Mouse (Mus musculus): ENCODE data around the gene Mrps30. TPM values are rescaled to one million over a fixed set of nuclear protein-coding genes. Genes with fewer than 3 reads are reported as not detected.
"Not testable (repeated sequence)": the region's sequence is repeated elsewhere in the genome, so short reads cannot be mapped to it uniquely, and the experiment has no call there.

Mrps30 gene
- polyA plus RNA-seq (2012), result 0.83 and 1.1 TPM in 2 replicates

GRCm38 (mm10) chr13:118386511-118387447, at the start of gene Mrps30, which contains the start of gene B430218F22Rik:
TSS of gene Mrps30 (minus strand) at chr13:118387252.
TSS of gene B430218F22Rik (plus strand) at chr13:118386630.
- H3K27me3 ChIP-seq (ENCODE audit: control insufficient read depth), result no peaks in the 10 kb centered on the region
- H3K9me3 ChIP-seq (ENCODE audit: control insufficient read depth, low read length), result no peaks in the 10 kb centered on the region
- TF ChIP-seq TAL1 (IDR thresholded peaks at IDR 0.05; ENCODE audit: low read length) (no peak), GATA1 (IDR thresholded peaks at IDR 0.05; ENCODE audit: low read length) (no peak)
- peak within 1 kb of the TSS; percentile 95 for H3K4me3 ChIP-seq (replicated peaks)
- peaks cover 29% of the 10 kb centered on the region for H3K36me3 ChIP-seq (ENCODE audit: control insufficient read depth)
- H3K4me1 ChIP-seq (ENCODE audit: control insufficient read depth), result peaks cover 13% of the 10 kb centered on the region

GRCm38 (mm10) chr13:118420847-118421246, 33.8 kb upstream of the Mrps30 start:
- Histone ChIP-seq H3K4me3 (replicated peaks) (no peak overlapping the region), H3K36me3 (ENCODE audit: control insufficient read depth) (no peaks in the 10 kb centered on the region), H3K4me1 (ENCODE audit: control insufficient read depth) (no peaks in the 10 kb centered on the region)

GRCm38 (mm10) chr13:118420408-118420807, 33.4 kb upstream of the Mrps30 start:
- no peak overlapping the region for H3K4me3 ChIP-seq (replicated peaks)
- H3K36me3 ChIP-seq (ENCODE audit: control insufficient read depth), result no peaks in the 10 kb centered on the region
- no peak for TF ChIP-seq TAL1 (IDR thresholded peaks at IDR 0.05; ENCODE audit: low read length)
- TF ChIP-seq GATA1 (IDR thresholded peaks at IDR 0.05; ENCODE audit: low read length), result no peak
- H3K4me1 ChIP-seq (ENCODE audit: control insufficient read depth), result no peaks in the 10 kb centered on the region
- H3K27me3 ChIP-seq (ENCODE audit: control insufficient read depth), result no peaks in the 10 kb centered on the region
- no peaks in the 10 kb centered on the region for H3K9me3 ChIP-seq (ENCODE audit: control insufficient read depth, low read length)

More at GRCm38 (mm10) chr13:118420847-118421246, 33.8 kb upstream of the Mrps30 start:
- no peaks in the 10 kb centered on the region for H3K27me3 ChIP-seq (ENCODE audit: control insufficient read depth)
- H3K9me3 ChIP-seq (ENCODE audit: control insufficient read depth, low read length), result no peaks in the 10 kb centered on the region
- no peak for TF ChIP-seq GATA1 (IDR thresholded peaks at IDR 0.05; ENCODE audit: low read length)
- no peak for TF ChIP-seq TAL1 (IDR thresholded peaks at IDR 0.05; ENCODE audit: low read length)

- Histone ChIP-seq H3K27me3 (ENCODE audit: control insufficient read depth) (no peaks in the 10 kb centered on the region), H3K36me3 (ENCODE audit: control insufficient read depth) (no peaks in the 10 kb centered on the region), H3K4me3 (replicated peaks) (no peak overlapping the region), H3K4me1 (ENCODE audit: control insufficient read depth) (no peaks in the 10 kb centered on the region), H3K9me3 (ENCODE audit: control insufficient read depth, low read length) (no peaks in the 10 kb centered on the region)
- TF ChIP-seq GATA1 (IDR thresholded peaks at IDR 0.05; ENCODE audit: low read length), result no peak
- TF ChIP-seq TAL1 (IDR thresholded peaks at IDR 0.05; ENCODE audit: low read length), result no peak
Observed at GRCm38 (mm10) chr13:118418163-118418562, 31.1 kb upstream of the Mrps30 start.

GRCm38 (mm10) chr13:118411297-118411992, 24.4 kb upstream of the Mrps30 start:
- no peaks in the 10 kb centered on the region for H3K36me3 ChIP-seq (ENCODE audit: control insufficient read depth)
- H3K9me3 ChIP-seq (ENCODE audit: control insufficient read depth, low read length), result no peaks in the 10 kb centered on the region
- no peaks in the 10 kb centered on the region for H3K27me3 ChIP-seq (ENCODE audit: control insufficient read depth)
- no peak overlapping the region for H3K4me3 ChIP-seq (replicated peaks)
- TF ChIP-seq TAL1 (IDR thresholded peaks at IDR 0.05; ENCODE audit: low read length) (no peak), GATA1 (IDR thresholded peaks at IDR 0.05; ENCODE audit: low read length) (no peak)
- H3K4me1 ChIP-seq (ENCODE audit: control insufficient read depth), result no peaks in the 10 kb centered on the region

- Histone ChIP-seq H3K4me1 (ENCODE audit: control insufficient read depth) (no peaks in the 10 kb centered on the region), H3K27me3 (ENCODE audit: control insufficient read depth) (no peaks in the 10 kb centered on the region), H3K4me3 (replicated peaks) (no peak overlapping the region), H3K36me3 (ENCODE audit: control insufficient read depth) (no peaks in the 10 kb centered on the region), H3K9me3 (ENCODE audit: control insufficient read depth, low read length) (no peaks in the 10 kb centered on the region)
- TF ChIP-seq TAL1 (IDR thresholded peaks at IDR 0.05; ENCODE audit: low read length) (no peak), GATA1 (IDR thresholded peaks at IDR 0.05; ENCODE audit: low read length) (no peak)
Observed at GRCm38 (mm10) chr13:118403544-118403943, 16.5 kb upstream of the Mrps30 start.

GRCm38 (mm10) chr13:118400340-118400739, 13.3 kb upstream of the Mrps30 start:
- TF ChIP-seq GATA1 (IDR thresholded peaks at IDR 0.05; ENCODE audit: low read length), result no peak
- no peak for TF ChIP-seq TAL1 (IDR thresholded peaks at IDR 0.05; ENCODE audit: low read length)

GRCm38 (mm10) chr13:118395803-118396202, 8.8 kb upstream of the Mrps30 start:
- Histone ChIP-seq H3K9me3 (ENCODE audit: control insufficient read depth, low read length) (no peaks in the 10 kb centered on the region), H3K4me1 (ENCODE audit: control insufficient read depth) (no peaks in the 10 kb centered on the region), H3K4me3 (replicated peaks) (no peak overlapping the region), H3K36me3 (ENCODE audit: control insufficient read depth) (no peaks in the 10 kb centered on the region), H3K27me3 (ENCODE audit: control insufficient read depth) (no peaks in the 10 kb centered on the region)
- TF ChIP-seq TAL1 (IDR thresholded peaks at IDR 0.05; ENCODE audit: low read length) (no peak), GATA1 (IDR thresholded peaks at IDR 0.05; ENCODE audit: low read length) (no peak)

More at GRCm38 (mm10) chr13:118400340-118400739, 13.3 kb upstream of the Mrps30 start:
- no peaks in the 10 kb centered on the region for H3K9me3 ChIP-seq (ENCODE audit: control insufficient read depth, low read length)
- H3K36me3 ChIP-seq (ENCODE audit: control insufficient read depth), result no peaks in the 10 kb centered on the region
- no peaks in the 10 kb centered on the region for H3K27me3 ChIP-seq (ENCODE audit: control insufficient read depth)
- H3K4me3 ChIP-seq (replicated peaks), result no peak overlapping the region
- H3K4me1 ChIP-seq (ENCODE audit: control insufficient read depth), result no peaks in the 10 kb centered on the region

GRCm38 (mm10) chr13:118387448-118387801, 373 bp upstream of the Mrps30 start:
- H3K9me3 ChIP-seq (ENCODE audit: control insufficient read depth, low read length); H3K27me3 ChIP-seq (ENCODE audit: control insufficient read depth): not testable (repeated sequence)
- Histone ChIP-seq H3K36me3 (ENCODE audit: control insufficient read depth) (peaks cover 23% of the 10 kb centered on the region), H3K4me1 (ENCODE audit: control insufficient read depth) (peaks cover 13% of the 10 kb centered on the region), H3K4me3 (replicated peaks) (peak overlapping the region; percentile 95)

All from erythroblast, embryonic 14.5 days (primary cell).